Mouse (Mus musculus) spleen, adult 2 months (tissue): ENCODE results near the gene Gng12.

Experiments
- CTCF ChIP-seq: fragments of 200-500 bp; IDR thresholded peaks from 2 replicates; pipeline ENCODE4 v1.5.1; 2011; ENCODE audit warnings: mild to moderate bottlenecking, inconsistent platforms; ENCODE audit not compliant: insufficient read depth, insufficient read length, insufficient replicate concordance; ENCODE audit errors: extremely low read depth
- POLR2A ChIP-seq: fragments of 200-500 bp; IDR thresholded peaks from 2 replicates; pipeline ENCODE4 v1.6.1; 2011; ENCODE audit warnings: low read depth, low read length, inconsistent platforms

DNA sequence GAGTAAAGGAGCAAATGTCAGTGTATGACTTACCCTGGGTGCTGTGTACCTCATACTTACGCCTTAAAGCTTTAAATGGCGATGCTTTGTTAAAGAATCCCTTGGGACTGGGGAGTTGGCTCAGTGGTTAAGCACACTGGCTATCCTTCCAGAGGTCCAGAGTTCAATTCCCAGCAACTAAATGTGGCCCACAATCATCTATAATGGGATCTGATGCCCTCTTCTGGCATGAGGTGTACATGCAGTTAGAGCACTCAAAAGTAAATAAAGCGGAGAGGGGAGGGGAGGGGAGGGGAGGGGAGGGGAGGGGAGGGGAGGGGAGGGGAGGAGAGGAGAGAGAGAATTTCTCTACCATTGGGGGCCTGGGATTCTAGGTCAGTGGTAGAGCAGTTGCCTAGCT is 142.8 kb downstream of the Gng12 start:
- no peak for TF ChIP-seq CTCF
- no peak for TF ChIP-seq POLR2A
